Mouse (Mus musculus) neutrophil, adult 5-6 weeks (primary cell): ENCODE data around the gene Lgr5. TPM values are rescaled to one million over a fixed set of nuclear protein-coding genes. Genes with fewer than 3 reads are reported as not detected.

Experiments used
- ATAC-seq: fragments of 151-379, 151-347 bp; 2 replicates; pipeline ENCODE4 v1.8.0; 2017; ENCODE audit warnings: mild to moderate bottlenecking, moderate TSS enrichment; ENCODE audit not compliant: insufficient number of reproducible peaks, poor library complexity, low FRiP score, severe bottlenecking; ENCODE audit errors: extremely low read depth
- total RNA-seq: library from RNA; stranded (forward); fragments of 200-1000 nt; gene quantifications from 2 replicates; pipeline ENCODE4 v1.2.3, GENCODE M21; 2017

Gene Lgr5
- total RNA-seq, 1 experiment from 2014 or later: 0.70 TPM

GRCm38 (mm10) chr10:115520200-115521080 is 67.1 kb downstream of the Lgr5 start:
- ATAC-seq: no peak

GRCm38 (mm10) chr10:115518845-115519244 is 68.7 kb downstream of the Lgr5 start:
- ATAC-seq: no peak

- no peak for ATAC-seq
Measured at GRCm38 (mm10) chr10:115515503-115515902, 72.1 kb downstream of the Lgr5 start.

- ATAC-seq: no peak
Measured at GRCm38 (mm10) chr10:115510959-115511358, 76.6 kb downstream of the Lgr5 start.

GRCm38 (mm10) chr10:115505631-115506239 is 81.8 kb downstream of the Lgr5 start:
- ATAC-seq: no peak

- ATAC-seq: no peak
Measured at GRCm38 (mm10) chr10:115505155-115505554, 82.4 kb downstream of the Lgr5 start.

GRCm38 (mm10) chr10:115493778-115494141 is 93.8 kb downstream of the Lgr5 start:
- no peak for ATAC-seq

- no peak for ATAC-seq
Measured at GRCm38 (mm10) chr10:115492956-115493777, 94.4 kb downstream of the Lgr5 start.

- no peak for ATAC-seq
Measured at GRCm38 (mm10) chr10:115491803-115492510, 95.6 kb downstream of the Lgr5 start.

GRCm38 (mm10) chr10:115485602-115486001 is 102.0 kb downstream of the Lgr5 start:
- ATAC-seq: no peak

GRCm38 (mm10) chr10:115484660-115485059 is 102.9 kb downstream of the Lgr5 start:
- no peak for ATAC-seq

- ATAC-seq: no peak
Measured at GRCm38 (mm10) chr10:115478441-115479141, 109.0 kb downstream of the Lgr5 start.

GRCm38 (mm10) chr10:115476506-115476905 is 111.1 kb downstream of the Lgr5 start:
- ATAC-seq: peak; percentile 53; the same call in 1 of the 2 replicates

GRCm38 (mm10) chr10:115475000-115475550 is 112.5 kb downstream of the Lgr5 start:
- no peak for ATAC-seq

GRCm38 (mm10) chr10:115473213-115473961 is 114.2 kb downstream of the Lgr5 start:
- ATAC-seq: peak; percentile 31; the same call in 1 of the 2 replicates

GRCm38 (mm10) chr10:115470621-115471334 is 116.8 kb downstream of the Lgr5 start:
- ATAC-seq: no peak

- ATAC-seq: no peak
Measured at GRCm38 (mm10) chr10:115469040-115469439, 118.5 kb downstream of the Lgr5 start.
